Mouse (Mus musculus) heart, adult 2 months (tissue): ENCODE data around the gene Ppp6r2.

Source experiments
- CTCF ChIP-seq: fragments of 200-600 bp; IDR thresholded peaks from 2 replicates; pipeline ENCODE4 v1.8.1; 2022; ENCODE audit warnings: antibody characterized with exemption, mild to moderate bottlenecking, moderate library complexity
- EP300 ChIP-seq: fragments of 200-500 bp; IDR thresholded peaks from 2 replicates; pipeline ENCODE4 v1.6.1; 2011; ENCODE audit warnings: low read depth, low read length, control low read depth; ENCODE audit not compliant: insufficient read depth

- TF ChIP-seq CTCF (no peak), EP300 (no peak)
These were observed 28.5 kb upstream of the Ppp6r2 start for GRCm38 (mm10) chr15:89182842-89183241.
